Mouse (Mus musculus) midbrain, embryonic 15.5 days (tissue): Measurements from ENCODE around the gene Phykpl. TPM values are rescaled to one million over a fixed set of nuclear protein-coding genes. Genes with fewer than 3 reads are reported as not detected.
"Not testable (repeated sequence)": the region's sequence is repeated elsewhere in the genome, so short reads cannot be mapped to it uniquely, and the experiment has no call there.

Experiments
- ATAC-seq: fragments of 200-750 bp; cut with Nextera tagmentation; replicated peaks from 2 replicates; pipeline ENCODE4 v1.8.0; 2017; ENCODE audit warnings: moderate TSS enrichment
- H3K27ac ChIP-seq: fragments of 300-500 bp; sonication (generic); 2 replicates; pipeline ENCODE4 v1.5.1; 2015; ENCODE audit warnings: mild to moderate bottlenecking, inconsistent platforms
- H3K27me3 ChIP-seq: fragments of 300-500 bp; sonication (generic); replicated peaks from 2 replicates; pipeline ENCODE4 v1.6.1; 2015; ENCODE audit warnings: inconsistent platforms
- H3K36me3 ChIP-seq: fragments of 300-500 bp; sonication (generic); replicated peaks from 2 replicates; pipeline ENCODE4 v1.6.1; 2015; ENCODE audit warnings: inconsistent platforms
- H3K4me1 ChIP-seq: fragments of 300-500 bp; sonication (generic); 2 replicates; pipeline ENCODE4 v1.6.1; 2015; ENCODE audit warnings: inconsistent platforms
- H3K4me2 ChIP-seq: fragments of 300-500 bp; sonication (generic); 2 replicates; pipeline ENCODE4 v1.6.1; 2015; ENCODE audit warnings: inconsistent platforms, mild to moderate bottlenecking, moderate library complexity
- H3K4me3 ChIP-seq: fragments of 300-500 bp; sonication (generic); 2 replicates; pipeline ENCODE4 v1.5.1; 2015; ENCODE audit warnings: mild to moderate bottlenecking, inconsistent platforms
- H3K9ac ChIP-seq: fragments of 300-500 bp; sonication (generic); 2 replicates; pipeline ENCODE4 v1.6.1; 2015; ENCODE audit warnings: mild to moderate bottlenecking, inconsistent platforms
- H3K9me3 ChIP-seq: fragments of 300-500 bp; sonication (generic); 2 replicates; pipeline ENCODE4 v1.6.1; 2016; ENCODE audit warnings: inconsistent platforms
- WGBS: fragments of 180-500 bp; shearing (Covaris S2); methylation state at CpG from one replicate; pipeline ENCODE4 v1.1.7; 2015; ENCODE audit warnings: mixed read lengths; 5-methylcytosine and 5-hydroxymethylcytosine counted together
- polyA plus RNA-seq: library from polyadenylated mRNA; unstranded; fragments of >200 nt; fragmentation: Nextera tagmentation; extraction: Ambion mirVana; gene quantifications from 2 replicates; pipeline ENCODE4 v1.2.1, GENCODE M21; 2015

The Phykpl gene
- polyA plus RNA-seq, 1 experiment from 2014 or later = 9.7 TPM

DNA sequence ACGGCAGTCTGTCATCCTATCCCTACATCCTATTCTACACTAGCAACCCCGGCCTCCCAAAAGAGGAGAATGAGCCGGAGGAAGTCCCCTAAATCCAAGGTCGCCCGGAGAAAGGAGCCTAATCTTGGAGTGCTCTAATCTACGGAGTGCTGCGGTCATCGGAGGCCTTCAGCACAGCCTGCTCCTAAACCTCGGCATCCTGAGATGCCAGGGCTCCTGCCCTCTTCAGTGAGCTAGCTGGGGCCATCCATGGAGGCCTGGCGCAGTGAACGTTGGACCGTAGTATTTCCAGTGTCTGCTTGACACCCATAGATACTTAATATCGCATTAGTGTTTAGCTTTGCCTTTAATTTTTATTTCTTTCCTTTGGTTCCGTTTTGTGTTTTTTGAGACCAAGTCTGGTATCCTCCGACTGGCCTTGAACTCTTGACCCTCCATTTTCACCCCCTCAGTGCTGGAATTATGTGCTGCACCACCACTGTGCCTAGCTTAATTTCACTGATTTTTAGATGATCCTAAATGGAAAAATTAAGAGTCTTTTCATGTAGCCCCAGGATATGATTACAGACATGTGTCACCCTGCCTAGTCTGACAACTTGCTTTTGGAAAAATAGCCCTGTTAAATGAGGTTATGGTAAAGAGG, 22.7 kb downstream of the Phykpl start:
- Histone ChIP-seq H3K4me1 (peaks cover 38% of the 10 kb centered on the region), H3K36me3 (peaks cover 22% of the 10 kb centered on the region), H3K4me2 (peak overlapping the region; percentile 68), H3K27me3 (no peaks in the 10 kb centered on the region), H3K9ac (peak overlapping the region; percentile 75), H3K27ac (peak overlapping the region; percentile 97), H3K9me3 (no peaks in the 10 kb centered on the region), H3K4me3 (peak overlapping the region; percentile 90)
- ATAC-seq = peak; percentile 75
- WGBS = 10% methylated on average over 15 of the region's 15 CpGs

DNA sequence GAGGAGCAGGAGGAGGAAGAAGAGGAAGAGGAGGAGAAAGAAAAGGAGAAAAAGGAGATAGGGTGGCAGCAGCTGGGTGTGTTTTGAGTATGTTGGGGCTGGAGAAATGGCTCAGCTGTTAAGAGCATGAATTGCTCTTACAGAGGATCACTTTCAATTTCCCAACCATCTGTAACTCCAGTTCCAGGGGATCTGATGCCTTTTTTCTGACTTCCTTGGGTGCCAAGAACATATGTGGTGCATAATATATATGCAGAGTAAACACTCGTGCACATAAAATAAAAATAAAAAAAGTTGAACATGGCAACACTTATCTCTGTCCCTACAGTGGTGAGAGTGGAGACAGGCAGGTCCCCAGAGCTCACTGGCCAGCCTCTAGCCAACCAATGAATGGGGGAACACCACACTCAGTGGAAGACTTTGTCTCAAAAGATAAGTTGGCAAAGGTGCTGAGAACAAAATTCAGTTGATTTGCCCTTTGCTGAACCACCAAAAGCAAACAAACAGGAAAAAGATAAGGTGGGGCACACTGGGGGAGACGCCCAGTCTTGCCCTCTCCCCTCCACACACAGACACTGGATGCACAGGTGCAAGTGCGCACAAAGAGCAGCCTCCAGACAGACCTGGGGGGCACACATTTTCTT, 24.8 kb downstream of the Phykpl start:
- WGBS = 86% methylated on average over 3 of the region's 3 CpGs
- Histone ChIP-seq H3K27ac (no peak overlapping the region), H3K27me3 (no peaks in the 10 kb centered on the region), H3K9me3 (no peaks in the 10 kb centered on the region), H3K4me3 (no peak overlapping the region), H3K4me2 (no peak overlapping the region), H3K9ac (no peak overlapping the region), H3K36me3 (peaks cover 2% of the 10 kb centered on the region; the same call in 1 of the 2 replicates), H3K4me1 (peaks cover 18% of the 10 kb centered on the region)
- no peak for ATAC-seq

DNA sequence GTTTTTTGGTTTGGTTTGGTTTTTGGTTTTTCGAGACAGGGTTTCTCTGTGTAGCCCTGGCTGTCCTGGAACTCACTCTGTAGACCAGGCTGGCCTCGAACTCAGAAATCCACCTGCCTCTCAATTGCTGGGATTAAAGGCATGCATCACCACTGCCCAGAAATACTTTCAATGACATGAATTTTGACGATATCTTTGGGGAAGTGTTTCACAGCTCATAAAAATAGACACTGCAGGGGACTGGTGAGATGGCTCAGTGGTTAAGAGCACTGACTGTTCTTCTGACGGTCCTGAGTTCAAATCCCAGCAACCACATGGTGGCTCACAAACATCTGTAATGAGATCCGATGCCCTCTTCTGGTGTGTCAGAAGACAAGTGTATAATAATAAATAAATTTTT, 25.4 kb downstream of the Phykpl start:
- not testable (repeated sequence) for H3K27ac ChIP-seq, H3K27me3 ChIP-seq, H3K4me3 ChIP-seq, H3K36me3 ChIP-seq, H3K4me2 ChIP-seq, ATAC-seq, H3K9ac ChIP-seq, H3K9me3 ChIP-seq
- 87% methylated on average over 5 of the region's 5 CpGs for WGBS
- H3K4me1 ChIP-seq = peaks cover 13% of the 10 kb centered on the region

DNA sequence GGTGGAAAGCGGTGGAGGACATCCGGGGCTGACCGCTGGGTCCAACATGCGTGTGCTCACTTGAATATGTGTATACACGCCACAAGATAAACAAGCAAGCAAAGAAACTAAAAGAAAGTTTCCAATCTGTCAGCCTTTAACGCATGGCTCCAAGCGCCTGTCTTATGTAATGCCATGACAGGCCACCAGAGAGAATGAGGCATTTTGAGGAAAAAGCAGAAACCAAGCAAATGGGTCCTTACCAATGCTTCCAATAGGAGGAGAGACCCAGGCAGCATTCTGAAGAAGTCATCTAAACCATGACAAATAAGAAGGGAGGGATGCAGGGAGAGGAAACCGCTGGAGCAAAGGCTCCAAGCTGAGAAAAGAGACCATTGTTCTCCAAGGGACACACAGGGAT, 29.7 kb downstream of the Phykpl start:
- H3K4me3 ChIP-seq = no peak overlapping the region
- no peak for ATAC-seq
- H3K36me3 ChIP-seq = no peaks in the 10 kb centered on the region
- no peak overlapping the region for H3K4me2 ChIP-seq
- WGBS = 81% methylated on average over 8 of the region's 8 CpGs
- H3K27me3 ChIP-seq = no peaks in the 10 kb centered on the region
- no peak overlapping the region for H3K9ac ChIP-seq
- peaks cover 12% of the 10 kb centered on the region for H3K4me1 ChIP-seq
- no peaks in the 10 kb centered on the region for H3K9me3 ChIP-seq
- no peak overlapping the region for H3K27ac ChIP-seq

GRCm38 (mm10) chr11:51615129-51615528, 30.6 kb downstream of the Phykpl start:
- Histone ChIP-seq H3K36me3 (no peaks in the 10 kb centered on the region), H3K4me3 (peak overlapping the region; percentile 36), H3K27ac (0 out of 2 replicates have a peak overlapping the region, but pooled peaks have one; percentile 42), H3K27me3 (no peaks in the 10 kb centered on the region), H3K4me2 (peak overlapping the region; percentile 67), H3K9me3 (no peaks in the 10 kb centered on the region), H3K4me1 (peaks cover 14% of the 10 kb centered on the region), H3K9ac (peak overlapping the region; percentile 52)
- ATAC-seq = no peak
- WGBS = 53% methylated on average over 7 of the region's 7 CpGs

DNA sequence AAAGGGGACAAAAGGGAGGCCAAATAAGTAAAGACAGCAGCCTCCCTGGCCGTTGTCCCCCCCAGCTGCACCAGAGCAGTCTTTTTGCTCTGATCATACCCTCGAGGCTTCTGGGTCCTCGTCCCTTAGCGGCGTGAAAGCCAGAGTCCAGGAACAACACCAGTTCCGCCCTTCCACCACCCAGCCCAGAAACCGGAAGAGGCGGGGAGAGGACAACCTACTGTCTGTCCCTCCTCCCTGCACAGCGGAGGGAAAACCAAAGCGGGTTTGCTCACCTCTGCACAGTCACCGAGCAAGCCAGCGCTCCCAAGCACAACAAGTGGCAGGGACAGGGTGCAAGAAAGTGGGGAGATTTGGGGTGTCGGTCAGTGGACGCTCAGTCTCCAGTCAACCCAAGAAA, 31.0 kb downstream of the Phykpl start:
- no peaks in the 10 kb centered on the region for H3K9me3 ChIP-seq
- no peaks in the 10 kb centered on the region for H3K27me3 ChIP-seq
- H3K36me3 ChIP-seq = no peaks in the 10 kb centered on the region
- peak overlapping the region; percentile 36 for H3K4me3 ChIP-seq
- peak overlapping the region; percentile 67 for H3K4me2 ChIP-seq
- peaks cover 19% of the 10 kb centered on the region for H3K4me1 ChIP-seq
- 0 out of 2 replicates have a peak overlapping the region, but pooled peaks have one; percentile 42 for H3K27ac ChIP-seq
- 3% methylated on average over 13 of the region's 14 CpGs for WGBS
- peak overlapping the region; percentile 52 for H3K9ac ChIP-seq
- no peak for ATAC-seq

DNA sequence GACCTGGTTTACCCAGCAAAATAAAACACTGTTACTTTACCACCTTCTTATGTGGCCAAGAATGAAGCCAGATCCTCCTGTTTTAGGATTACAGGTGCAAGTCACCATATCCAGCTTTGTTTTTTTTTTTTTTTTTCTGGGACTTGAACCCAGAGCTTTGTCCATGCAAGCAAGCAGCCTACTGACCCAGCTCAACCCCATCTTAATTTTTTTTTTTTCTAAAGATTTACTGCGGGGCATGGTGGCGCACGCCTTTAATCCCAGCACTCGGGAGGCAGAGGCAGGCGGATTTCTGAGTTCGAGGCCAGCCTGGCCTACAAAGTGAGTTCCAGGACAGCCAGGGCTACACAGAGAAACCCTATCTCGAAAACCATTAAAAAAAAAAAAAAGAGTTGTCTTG, 31.6 kb downstream of the Phykpl start:
- Histone ChIP-seq H3K4me2 (peak overlapping the region; percentile 67; the same call in 1 of the 2 replicates), H3K9ac (0 out of 2 replicates have a peak overlapping the region, but pooled peaks have one; percentile 52), H3K4me3 (peak overlapping the region; percentile 36; the same call in 1 of the 2 replicates), H3K4me1 (peaks cover 24% of the 10 kb centered on the region)
- H3K9me3 ChIP-seq, ATAC-seq, H3K36me3 ChIP-seq, H3K27me3 ChIP-seq, H3K27ac ChIP-seq: not testable (repeated sequence)
- 91% methylated on average over 7 of the region's 7 CpGs for WGBS

- Histone ChIP-seq H3K27ac (no peak overlapping the region), H3K4me2 (no peak overlapping the region), H3K4me3 (no peak overlapping the region), H3K9ac (no peak overlapping the region), H3K27me3 (no peaks in the 10 kb centered on the region), H3K4me1 (peaks cover 30% of the 10 kb centered on the region), H3K36me3 (peaks cover 2% of the 10 kb centered on the region; the same call in 1 of the 2 replicates), H3K9me3 (no peaks in the 10 kb centered on the region)
- WGBS = 5% methylated on average over 4 of the region's 4 CpGs
- no peak for ATAC-seq
Measured at GRCm38 (mm10) chr11:51617693-51618092, 33.1 kb downstream of the Phykpl start.

GRCm38 (mm10) chr11:51618894-51619408, 34.4 kb downstream of the Phykpl start:
- Histone ChIP-seq H3K9me3 (no peaks in the 10 kb centered on the region), H3K4me1 (peaks cover 30% of the 10 kb centered on the region), H3K27me3 (no peaks in the 10 kb centered on the region), H3K27ac (0 out of 2 replicates have a peak overlapping the region, but pooled peaks have one; percentile 39), H3K4me2 (peak overlapping the region; percentile 71), H3K9ac (no peak overlapping the region), H3K36me3 (peaks cover 13% of the 10 kb centered on the region; the same call in 1 of the 2 replicates), H3K4me3 (peak overlapping the region; percentile 87)
- ATAC-seq = peak; percentile 61; the same call in 1 of the 2 replicates
- 51% methylated on average over 8 of the region's 8 CpGs for WGBS

DNA sequence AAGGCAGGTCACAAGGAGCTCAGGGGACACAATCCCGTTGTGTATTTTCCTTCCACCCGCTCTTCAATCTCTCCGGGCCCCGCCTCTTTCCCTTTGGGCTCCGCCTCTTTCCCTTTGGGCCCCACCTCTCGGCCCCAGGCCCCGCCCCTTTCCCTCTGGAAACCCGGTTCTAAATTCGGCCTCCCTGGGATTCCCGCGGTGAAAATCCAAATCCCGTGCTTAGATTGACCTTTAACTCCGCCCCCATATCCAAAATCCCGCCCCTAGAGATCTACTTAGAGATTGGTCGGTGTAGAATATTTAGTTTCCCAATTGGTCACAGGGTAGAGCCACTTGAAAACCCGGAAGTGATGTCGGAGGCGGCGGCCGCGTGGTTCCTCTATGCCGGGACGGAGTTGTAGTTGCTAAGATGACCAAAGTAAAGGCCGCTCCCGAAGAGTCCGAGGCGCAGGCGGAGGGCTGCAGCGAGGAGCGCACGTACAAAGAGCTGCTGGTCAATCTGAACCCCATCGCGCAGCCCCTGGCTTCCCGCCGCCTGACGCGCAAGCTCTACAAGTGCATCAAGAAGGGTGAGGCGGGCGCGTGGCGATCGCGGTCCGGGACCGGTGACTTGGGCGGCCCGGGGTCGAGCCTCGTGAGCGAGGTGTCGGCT, 35.0 kb downstream of the Phykpl start, which contains the start of gene Nhp2:
Gene Nhp2 (plus strand): TSS at position 327 of the 652 bp plus-strand sequence.
- no peaks in the 10 kb centered on the region for H3K9me3 ChIP-seq
- H3K4me3 ChIP-seq = peak within 1 kb of the TSS; percentile 87
- peak; percentile 95 for ATAC-seq
- peak within 1 kb of the TSS; percentile 39; the same call in 1 of the 2 replicates for H3K27ac ChIP-seq
- H3K4me1 ChIP-seq = peaks cover 30% of the 10 kb centered on the region
- H3K4me2 ChIP-seq = peak within 1 kb of the TSS; percentile 71
- H3K9ac ChIP-seq = peak within 1 kb of the TSS; percentile 66
- no peaks in the 10 kb centered on the region for H3K27me3 ChIP-seq
- WGBS = under 1% methylated on average over 51 of the region's 51 CpGs
- peaks cover 19% of the 10 kb centered on the region for H3K36me3 ChIP-seq

DNA sequence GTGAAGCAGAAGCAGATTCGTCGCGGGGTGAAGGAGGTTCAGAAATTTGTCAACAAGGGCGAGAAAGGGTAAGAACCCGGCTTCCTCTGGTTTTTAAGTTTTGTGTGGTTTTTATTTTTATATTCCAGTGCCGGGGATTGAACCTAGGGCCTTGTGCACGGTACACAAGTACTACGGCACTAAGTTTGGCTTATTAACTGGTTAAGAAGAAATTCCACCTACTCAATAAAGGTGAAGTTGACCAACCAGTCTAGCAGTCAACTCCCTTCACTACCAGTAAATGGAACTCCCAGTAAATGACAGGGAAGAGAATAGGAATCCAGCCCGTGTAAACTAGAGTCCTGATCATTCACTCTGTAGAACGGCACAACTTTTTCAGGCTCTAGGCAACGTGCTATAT, 35.5 kb downstream of the Phykpl start:
- Histone ChIP-seq H3K27ac (no peak overlapping the region), H3K9me3 (no peaks in the 10 kb centered on the region), H3K27me3 (no peaks in the 10 kb centered on the region), H3K9ac (peak overlapping the region; percentile 66), H3K4me2 (peak overlapping the region; percentile 71), H3K4me1 (peaks cover 29% of the 10 kb centered on the region), H3K36me3 (peaks cover 24% of the 10 kb centered on the region), H3K4me3 (peak overlapping the region; percentile 87)
- no peak for ATAC-seq
- WGBS = 2% methylated on average over 11 of the region's 11 CpGs

DNA sequence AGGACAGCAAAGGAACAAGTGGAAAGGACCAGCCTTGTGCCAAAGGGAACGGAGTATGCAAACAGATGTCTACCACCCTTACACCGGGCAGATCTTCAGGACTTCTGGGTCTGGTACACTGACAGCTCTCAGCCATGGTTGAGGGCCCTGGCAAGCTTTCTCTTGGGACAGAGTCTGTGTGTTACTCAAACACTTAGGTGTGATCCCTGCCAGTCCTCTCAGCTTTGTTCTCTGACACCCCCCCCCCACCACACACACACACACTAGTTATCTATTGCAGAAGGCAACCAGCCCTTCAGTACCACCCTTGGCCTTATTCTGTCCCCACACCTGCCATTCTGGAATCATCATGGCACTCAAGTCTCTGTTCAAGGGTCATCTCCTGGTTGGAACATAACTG, 37.2 kb downstream of the Phykpl start:
- WGBS = 95% methylated on average over 2 of the region's 2 CpGs
- no peaks in the 10 kb centered on the region for H3K9me3 ChIP-seq
- H3K4me3 ChIP-seq = no peak overlapping the region
- peaks cover 21% of the 10 kb centered on the region for H3K4me1 ChIP-seq
- no peaks in the 10 kb centered on the region for H3K27me3 ChIP-seq
- peaks cover 34% of the 10 kb centered on the region for H3K36me3 ChIP-seq
- H3K27ac ChIP-seq = no peak overlapping the region
- H3K9ac ChIP-seq = no peak overlapping the region
- no peak overlapping the region for H3K4me2 ChIP-seq
- no peak for ATAC-seq
